Mouse (Mus musculus) frontal cortex, postnatal 36 days (tissue): ENCODE measurements around the gene Best2.

Experiments used
- DNase-seq, 2 experiments: peaks; one replicate each; pipeline ENCODE4 v3.0.0; 2022; ENCODE audit warnings: low spot score in 2 of 2

The Best2 gene

GRCm38 (mm10) chr8:84982499-84983011 is 31.8 kb downstream of the Best2 start:
- no peak for DNase-seq

- no peak for DNase-seq
Observed at GRCm38 (mm10) chr8:84981644-84982498, 32.5 kb downstream of the Best2 start.

GRCm38 (mm10) chr8:84980622-84981358 is 33.5 kb downstream of the Best2 start:
- DNase-seq, result peak in 1 of 2 experiments; percentile 50

GRCm38 (mm10) chr8:84979599-84980421 is 34.5 kb downstream of the Best2 start:
- peak; percentile 93 for DNase-seq

GRCm38 (mm10) chr8:84978248-84978940 is 35.9 kb downstream of the Best2 start, which contains the start of gene Junb:
Gene Junb (minus strand): TSS chr8:84978718.
- peak; percentile 96 to 97 for DNase-seq

GRCm38 (mm10) chr8:84977435-84978247 is 36.7 kb downstream of the Best2 start:
- peak; percentile 60 to 64 for DNase-seq

- DNase-seq, result no peak
Observed at GRCm38 (mm10) chr8:84976763-84977434, 37.4 kb downstream of the Best2 start.

GRCm38 (mm10) chr8:84976031-84976762 is 38.1 kb downstream of the Best2 start:
- DNase-seq, result peak; percentile 95 to 96

- peak; percentile 61 to 67 for DNase-seq
Observed at GRCm38 (mm10) chr8:84975434-84975833, 38.9 kb downstream of the Best2 start.

- DNase-seq, result no peak
Observed at GRCm38 (mm10) chr8:84974543-84975142, 39.7 kb downstream of the Best2 start.

GRCm38 (mm10) chr8:84973803-84974542 is 40.4 kb downstream of the Best2 start:
- DNase-seq, result no peak

- DNase-seq, result no peak
Observed at GRCm38 (mm10) chr8:84973079-84973478, 41.3 kb downstream of the Best2 start.

- no peak for DNase-seq
Observed at GRCm38 (mm10) chr8:84970913-84971312, 43.4 kb downstream of the Best2 start.

GRCm38 (mm10) chr8:84970135-84970790 is 44.1 kb downstream of the Best2 start:
- no peak for DNase-seq

GRCm38 (mm10) chr8:84969241-84970134 is 44.8 kb downstream of the Best2 start, which contains the start of the genes Gm49661, Prdx2 and Rnaseh2a:
Gene Gm49661 (minus strand): TSS chr8:84969433.
Gene Prdx2 (plus strand): TSS chr8:84969587.
Gene Rnaseh2a (minus strand): TSS chr8:84969767.
- DNase-seq, result peak; percentile 75

GRCm38 (mm10) chr8:84968650-84969049 is 45.7 kb downstream of the Best2 start:
- no peak for DNase-seq
